Mouse (Mus musculus) T-helper 17 cell (primary cell): ENCODE measurements around the gene Cldn18.

Experiments
- in situ Hi-C, 2 experiments: fragments of 300-600 bp; cut with MboI, MseI; formaldehyde crosslinking; loops; 1 replicate in 1 of 2; 2 replicates in 1 of 2; pipeline ENCODE4 v1.15.1; 2025; ENCODE audit warnings: high pct_unique_total_duplicates in 2 of 2

The Cldn18 gene

DNA sequence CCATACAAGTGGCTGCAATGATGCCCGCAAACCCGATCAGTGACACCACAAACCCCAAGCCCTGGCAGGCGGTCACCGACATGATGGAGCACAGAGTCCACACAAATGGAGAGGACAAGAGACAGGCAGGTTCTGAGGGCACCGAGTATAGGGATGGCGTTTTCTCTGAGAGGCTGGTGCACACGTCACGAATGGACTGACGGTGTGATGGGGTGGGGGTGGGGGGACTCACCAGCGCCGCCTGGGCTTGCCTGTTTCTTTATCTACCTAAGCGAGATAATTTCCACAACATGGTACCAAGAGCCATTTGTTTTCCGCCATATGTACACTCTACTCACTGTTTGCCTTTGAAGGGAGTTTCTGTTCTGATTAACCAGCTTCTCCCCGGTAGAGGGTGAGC, at the start of gene Cldn18:
Gene Cldn18 (minus strand): TSS at position 134 of the 400 bp plus-strand sequence.
- in situ Hi-C loops, result no loop called here

DNA sequence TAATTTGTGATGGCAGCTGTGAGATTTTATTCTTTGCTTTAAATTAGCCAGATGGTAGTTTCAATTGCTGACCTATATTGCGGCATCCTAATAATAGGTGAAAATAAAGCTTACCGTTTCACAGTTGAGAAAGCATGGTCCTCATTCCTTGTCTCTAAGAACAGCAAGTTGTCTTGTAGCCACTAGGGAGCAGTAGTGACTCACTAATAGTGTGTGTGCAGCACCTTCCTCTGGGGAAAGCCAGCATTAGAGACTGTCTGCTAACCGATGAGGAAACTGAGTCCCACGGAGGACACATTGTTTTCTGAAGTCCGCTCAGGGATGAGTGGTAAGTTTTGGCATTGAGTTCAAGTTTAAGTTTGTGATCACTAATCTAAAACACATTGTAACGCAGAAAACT, 46.5 kb upstream of the Cldn18 start:
- in situ Hi-C loops, result no loop called here

- in situ Hi-C loops, result no loop called here
These were observed 33.2 kb upstream of the Cldn18 start for GRCm38 (mm10) chr9:99750272-99750671.

DNA sequence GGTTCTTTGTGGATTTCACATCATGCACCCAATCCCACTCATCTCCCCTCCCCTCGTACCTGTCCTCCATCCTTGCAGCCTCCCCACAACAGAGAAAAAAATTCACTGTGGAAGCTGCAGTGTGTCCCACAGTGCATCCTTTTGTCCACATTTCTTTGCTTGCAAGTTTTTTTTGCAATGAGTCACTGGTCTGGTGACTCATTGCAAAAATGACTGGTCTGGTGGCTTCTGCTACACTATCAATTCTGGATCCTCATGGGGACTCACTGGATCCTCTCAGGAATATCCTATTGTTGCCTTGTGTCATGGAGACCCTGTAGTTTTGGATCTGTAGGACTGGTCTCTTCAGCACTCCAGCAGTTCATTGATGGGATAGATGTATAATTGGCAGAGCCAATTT, 31.2 kb upstream of the Cldn18 start:
- in situ Hi-C loops, result no loop called here

- in situ Hi-C loops, result no loop called here
These were observed 30.7 kb upstream of the Cldn18 start for GRCm38 (mm10) chr9:99747731-99748130.

GRCm38 (mm10) chr9:99744548-99744947, 27.5 kb upstream of the Cldn18 start:
- in situ Hi-C loops, result no loop called here

- in situ Hi-C loops, result loop anchor here in 1 of 2 experiments (5.0 kb wide), 1 partner anchor 37 kb away; no protein-coding TSS in a partner anchor
These were observed 13.0 kb upstream of the Cldn18 start for GRCm38 (mm10) chr9:99729943-99730646.

- in situ Hi-C loops, result no loop called here
These were observed 10.8 kb upstream of the Cldn18 start for GRCm38 (mm10) chr9:99727819-99728218.

DNA sequence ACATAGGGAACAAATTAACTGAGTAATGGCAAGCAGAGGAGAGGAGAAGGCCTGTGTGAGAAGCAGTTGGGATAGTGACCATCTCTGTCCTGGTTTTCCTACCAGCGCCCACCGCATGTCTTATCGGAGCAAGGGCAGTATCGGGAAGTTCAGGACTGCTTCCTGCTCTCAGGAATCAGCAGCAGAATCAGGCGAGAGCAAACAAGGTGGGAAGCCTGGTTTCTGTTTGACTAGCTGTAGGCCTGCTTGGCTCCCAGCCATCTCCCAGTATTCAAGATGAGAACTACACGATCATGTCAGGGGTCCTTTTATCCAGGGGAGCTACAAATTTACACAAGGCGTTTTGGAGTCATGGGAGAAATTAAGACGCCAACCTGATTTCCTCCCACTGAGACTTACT, 8.2 kb upstream of the Cldn18 start:
- in situ Hi-C loops, result no loop called here

- in situ Hi-C loops, result no loop called here
These were observed 2.9 kb upstream of the Cldn18 start for GRCm38 (mm10) chr9:99720011-99720410.

- in situ Hi-C loops, result no loop called here
These were observed 6.8 kb downstream of the Cldn18 start for GRCm38 (mm10) chr9:99710297-99710696.

DNA sequence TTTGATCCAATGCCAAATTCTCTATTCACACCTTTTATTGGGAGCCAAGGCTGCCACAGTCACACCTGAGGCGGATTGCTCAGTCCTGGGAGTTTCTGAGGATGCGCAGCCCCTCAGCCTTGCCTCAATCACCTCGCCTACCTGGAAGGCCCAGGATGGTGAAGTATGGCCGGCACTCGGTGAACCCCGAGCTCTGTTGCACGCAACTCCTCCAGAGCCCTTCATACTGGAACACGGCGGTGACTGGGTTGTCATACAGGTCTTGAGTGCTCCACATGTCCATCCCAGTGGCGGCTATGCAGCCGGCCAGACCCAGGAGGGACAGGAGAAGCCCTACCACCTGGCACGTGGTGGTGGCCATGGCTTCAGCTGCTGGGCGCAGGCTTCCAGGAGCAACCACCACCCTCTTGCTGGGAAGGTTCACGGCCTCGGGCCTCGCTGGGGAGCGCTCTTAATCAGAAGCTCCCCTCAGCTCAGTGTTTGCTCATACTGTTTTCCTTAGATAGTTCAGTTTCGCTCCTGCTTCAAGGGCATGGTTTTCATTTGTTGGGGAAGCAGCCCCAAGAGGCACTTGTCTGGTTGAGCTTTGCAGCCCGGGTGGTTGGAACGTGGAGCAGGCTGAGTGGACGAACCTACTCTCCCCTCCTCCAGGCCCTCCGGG, 7.3 kb downstream of the Cldn18 start:
- in situ Hi-C loops, result no loop called here

DNA sequence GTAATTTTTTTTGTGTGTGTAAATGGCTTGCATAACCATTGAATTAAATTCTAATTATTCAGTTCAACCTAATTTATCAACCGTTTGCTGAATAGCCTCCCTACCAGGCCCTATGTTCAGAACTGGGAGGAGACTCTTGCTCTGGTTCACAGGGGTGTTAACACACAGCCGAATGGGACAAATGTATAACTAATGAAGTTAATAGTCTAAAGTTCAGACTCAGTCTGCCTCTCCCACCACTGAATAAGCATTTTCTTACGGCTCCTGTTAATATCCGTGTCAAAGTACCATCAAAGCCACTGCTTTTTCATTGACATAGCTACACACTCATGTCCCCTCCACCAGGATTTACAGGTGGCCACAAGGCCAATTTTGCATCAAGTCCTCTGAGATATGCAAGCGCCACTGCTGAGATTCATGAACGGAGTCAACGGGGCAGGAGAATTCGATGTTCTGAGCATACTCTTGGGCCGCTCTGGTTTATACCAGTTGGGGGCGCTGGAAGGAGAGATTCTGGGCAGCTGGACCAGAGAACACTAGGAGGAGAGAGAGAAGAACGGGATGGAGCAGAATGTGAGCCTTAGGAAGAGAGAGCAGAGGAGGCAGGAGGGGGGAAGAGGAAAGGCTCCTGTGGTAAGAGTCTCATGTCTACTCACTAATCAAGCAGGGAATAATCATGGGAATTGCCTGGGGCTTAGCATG, 9.5 kb downstream of the Cldn18 start:
- in situ Hi-C loops, result no loop called here

DNA sequence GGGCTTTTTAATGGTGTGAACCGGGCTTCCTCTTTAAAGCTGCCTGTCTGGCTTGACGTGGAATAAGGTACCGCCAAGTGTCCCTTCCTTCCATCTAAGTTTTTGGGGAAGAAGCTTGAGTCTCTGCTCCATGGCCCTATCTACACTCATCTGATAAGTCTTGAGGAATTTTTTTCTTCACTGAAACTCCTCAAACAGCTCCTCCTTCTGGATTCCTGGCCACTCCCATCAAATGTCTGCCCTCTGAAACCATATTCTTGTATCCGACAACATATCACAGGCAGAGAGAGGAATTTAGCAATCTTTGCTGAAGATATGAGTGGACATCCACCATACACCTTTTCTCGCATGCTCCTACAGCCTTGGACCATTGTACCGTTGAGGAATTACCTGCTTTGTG, 10.8 kb downstream of the Cldn18 start:
- in situ Hi-C loops, result no loop called here

DNA sequence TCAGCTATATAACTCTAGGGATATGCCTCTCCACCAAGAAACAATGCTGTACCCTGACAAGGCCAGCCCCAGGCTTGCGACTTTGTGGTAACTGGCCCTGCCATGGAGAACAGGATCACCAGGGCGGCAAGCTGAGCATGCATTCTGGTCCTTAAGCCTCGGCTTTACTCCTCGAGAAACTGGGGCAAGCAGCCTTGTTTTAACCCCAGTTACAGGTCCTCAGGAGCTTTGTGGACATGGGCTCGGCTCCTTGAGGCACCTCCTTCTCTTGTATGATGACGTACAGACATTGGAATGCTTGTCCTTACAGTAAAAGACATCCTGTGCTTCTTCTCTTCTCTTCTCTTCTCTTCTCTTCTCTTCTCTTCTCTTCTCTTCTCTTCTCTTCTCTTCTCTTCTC, 13.4 kb downstream of the Cldn18 start:
- in situ Hi-C loops, result no loop called here

GRCm38 (mm10) chr9:99702215-99702614, 14.9 kb downstream of the Cldn18 start:
- in situ Hi-C loops, result no loop called here

GRCm38 (mm10) chr9:99701187-99701586, 15.9 kb downstream of the Cldn18 start:
- in situ Hi-C loops, result no loop called here

DNA sequence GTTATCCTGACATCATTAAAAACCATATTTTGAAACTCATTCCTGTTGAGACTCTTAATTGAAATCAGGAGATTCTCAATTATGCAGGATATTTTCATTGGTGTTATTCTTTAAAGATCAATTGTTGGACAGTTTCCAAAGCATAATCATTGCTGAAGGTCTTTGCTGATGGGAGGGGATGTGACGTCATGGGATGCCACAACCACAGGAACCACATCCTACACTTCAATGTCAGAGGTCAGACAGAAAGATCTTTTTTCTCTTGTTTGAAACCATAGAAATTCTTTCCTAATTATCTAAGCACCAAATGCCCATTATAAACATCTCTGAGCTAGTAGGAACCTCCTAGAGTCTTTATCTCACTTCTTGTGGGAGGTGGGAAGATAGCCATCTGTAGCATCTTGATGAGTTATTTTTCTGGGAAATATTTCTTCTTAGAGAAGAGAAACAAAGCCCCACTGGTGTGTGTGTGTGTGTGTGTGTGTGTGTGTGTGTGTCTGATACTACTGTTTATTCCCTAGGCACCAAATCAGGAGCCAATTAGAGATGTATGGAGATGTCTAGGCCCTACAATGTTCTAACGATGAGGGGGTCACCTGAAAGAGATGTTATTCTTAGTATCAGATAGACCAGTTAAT, 17.2 kb downstream of the Cldn18 start:
- in situ Hi-C loops, result no loop called here

DNA sequence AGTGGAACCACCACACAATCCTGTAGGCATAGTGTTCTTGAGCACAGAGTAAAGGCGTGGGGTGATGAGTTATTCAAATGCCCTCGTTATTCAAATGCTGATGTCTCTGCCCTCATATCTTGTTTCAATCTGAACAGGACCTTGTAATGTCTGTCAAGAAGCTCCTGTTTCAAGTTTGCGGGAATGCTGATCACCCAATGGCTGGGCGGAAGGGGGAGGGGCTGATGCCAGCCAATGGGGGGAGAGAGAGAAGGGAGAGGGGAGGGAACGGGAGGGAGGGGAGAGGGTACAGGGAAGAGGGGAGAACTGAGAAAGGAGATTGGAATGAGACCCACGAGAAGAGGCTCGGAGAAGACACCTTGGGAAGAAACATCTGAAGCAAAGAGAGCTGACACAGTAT, 22.1 kb downstream of the Cldn18 start:
- in situ Hi-C loops, result no loop called here

GRCm38 (mm10) chr9:99690386-99690785, 26.7 kb downstream of the Cldn18 start:
- in situ Hi-C loops, result no loop called here

DNA sequence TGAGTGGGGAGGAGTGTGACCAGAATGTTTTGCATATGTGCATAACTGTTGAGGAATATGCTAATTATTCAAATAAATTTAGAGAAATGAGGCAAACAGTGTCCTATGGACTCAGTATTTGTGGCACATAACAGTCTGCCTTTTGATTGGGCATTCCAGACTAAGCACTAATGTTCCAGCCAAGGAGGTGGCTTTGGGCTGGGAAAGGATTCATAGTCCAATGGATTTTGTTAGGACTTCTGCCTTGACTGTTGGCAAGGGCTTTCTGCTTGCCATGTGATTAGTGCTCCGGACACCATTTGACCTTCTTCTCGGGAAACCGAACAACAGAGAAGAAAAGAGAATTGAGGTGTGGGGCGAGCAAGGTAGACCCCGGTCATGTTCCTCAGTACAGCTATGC, 27.3 kb downstream of the Cldn18 start:
- in situ Hi-C loops, result no loop called here

DNA sequence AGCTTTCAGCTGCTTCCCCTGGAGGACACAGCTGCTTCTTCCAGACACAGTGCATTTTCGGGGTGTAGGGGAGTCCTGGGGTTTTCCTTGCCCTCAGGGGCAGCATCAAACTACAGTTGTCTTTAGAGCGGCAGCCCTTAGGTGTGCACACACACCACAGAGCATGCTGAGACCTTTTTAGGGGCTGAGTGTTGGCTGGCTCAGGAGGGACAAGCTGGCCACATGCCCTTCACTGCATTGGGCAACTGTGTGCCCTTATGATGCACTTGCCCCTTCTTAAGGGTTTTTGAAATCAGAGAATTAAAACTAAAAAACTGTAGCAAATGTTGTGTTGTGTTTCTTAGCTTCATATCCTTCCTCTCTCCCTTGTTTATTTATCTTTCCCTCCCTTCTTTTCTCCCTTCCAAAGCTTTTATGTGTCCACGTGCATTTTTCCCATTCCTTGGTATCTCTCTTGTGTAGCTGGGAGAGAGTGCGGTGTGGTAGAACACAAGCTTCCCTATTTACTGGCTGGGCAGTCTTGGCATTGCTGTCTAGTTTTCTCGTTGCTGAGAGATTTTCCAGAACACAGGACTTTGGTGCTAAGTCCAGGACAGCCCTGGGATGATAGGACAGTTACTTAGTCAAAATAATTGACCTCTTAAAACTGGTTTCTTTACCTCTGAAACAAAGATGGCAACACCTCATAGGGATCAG, 31.4 kb downstream of the Cldn18 start:
- in situ Hi-C loops, result no loop called here
